In the genomic region with DNA sequence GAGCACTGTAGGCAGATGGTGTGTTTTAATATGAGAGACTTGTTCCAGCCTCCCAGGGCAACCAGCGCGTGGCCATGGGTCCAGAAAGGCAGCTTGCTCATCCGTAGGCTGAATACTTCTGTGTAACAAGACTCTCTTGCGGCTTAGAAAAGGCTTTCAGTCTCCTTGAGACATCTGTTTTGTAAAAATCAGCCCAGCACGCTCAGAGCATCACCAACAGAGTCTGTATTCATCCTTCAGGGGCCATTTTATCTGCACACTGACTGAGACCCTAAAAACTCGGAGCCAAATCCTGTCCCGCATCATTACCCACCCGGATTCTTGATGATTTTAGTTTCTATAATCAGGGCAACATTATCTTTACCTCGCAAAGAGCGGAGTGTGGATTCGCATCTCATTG, we compare ENCODE assay signal across 9 mouse cellular contexts.
A peak's percentile ranks its signal among the peaks of the same experiment; 100 is the strongest.
DNase-seq lines count a peak whose midpoint lies in the region; ATAC-seq lines count a peak whose summit lies in the region.
"Had no signal": no experiment of that assay in that cellular context is flagged by ENCODE, and none has a peak within 500 bp of the region (broad histone marks: within the 10 kb centered on the region; RNA-seq: fewer than 3 reads in every experiment).

No protein-coding gene starts in this region.

- H3K9ac ChIP-seq in neural tube, embryonic 12.5 days, result no peak overlapping the region
- no peak overlapping the region for H3K9ac ChIP-seq in midbrain, embryonic 12.5 days (replicated peaks)

- H3K27me3 ChIP-seq in neural tube, embryonic 12.5 days (replicated peaks), result no peaks in the 10 kb centered on the region
- no peaks in the 10 kb centered on the region for H3K27me3 ChIP-seq in hindbrain, embryonic 10.5 days (ENCODE audit: insufficient read depth, poor library complexity, severe bottlenecking)
- H3K27me3 ChIP-seq in midbrain, embryonic 12.5 days, result no peaks in the 10 kb centered on the region

- H3K9me3 ChIP-seq in neural tube, embryonic 12.5 days, result no peaks in the 10 kb centered on the region
- no peaks in the 10 kb centered on the region for H3K9me3 ChIP-seq in hindbrain, embryonic 10.5 days
- H3K9me3 ChIP-seq in midbrain, embryonic 12.5 days, result no peaks in the 10 kb centered on the region

- 72% methylated on average over 11 of the region's 11 CpGs for WGBS in neural tube, embryonic 12.5 days
- 67% methylated on average over 11 of the region's 11 CpGs for WGBS in hindbrain, embryonic 10.5 days
- WGBS in midbrain, embryonic 12.5 days, result 45% methylated on average over 11 of the region's 11 CpGs

- no peaks in the 10 kb centered on the region for H3K36me3 ChIP-seq in neural tube, embryonic 12.5 days
- no peaks in the 10 kb centered on the region for H3K36me3 ChIP-seq in hindbrain, embryonic 10.5 days
- no peaks in the 10 kb centered on the region for H3K36me3 ChIP-seq in midbrain, embryonic 12.5 days

- H3K4me1 ChIP-seq in neural tube, embryonic 12.5 days, result no peaks in the 10 kb centered on the region
- peaks cover 8% of the 10 kb centered on the region; the same call in 1 of the 2 replicates for H3K4me1 ChIP-seq in hindbrain, embryonic 10.5 days (replicated peaks)
- peaks cover 15% of the 10 kb centered on the region for H3K4me1 ChIP-seq in midbrain, embryonic 12.5 days

- H3K4me2 ChIP-seq in neural tube, embryonic 12.5 days (replicated peaks), result no peak overlapping the region
- 0 out of 2 replicates have a peak overlapping the region, but pooled peaks have one; percentile 29 for H3K4me2 ChIP-seq in midbrain, embryonic 12.5 days (replicated peaks)

- DNase-seq in neural tube, embryonic 10.5 days (ENCODE audit: extremely low spot score, low spot score), result no peak
- peak; percentile 4 for DNase-seq in hindbrain, embryonic 10.5 days (ENCODE audit: low spot score)
- no peak for DNase-seq in lung, postnatal 25 days (ENCODE audit: low spot score)
- DNase-seq in adrenal gland, adult 8-10 months, result no peak
- DNase-seq in kidney, postnatal 4 days, result no peak
- DNase-seq: lung, postnatal 36 days had no signal

- H3K4me3 ChIP-seq in neural tube, embryonic 12.5 days, result no peak overlapping the region
- no peak overlapping the region for H3K4me3 ChIP-seq in hindbrain, embryonic 10.5 days
- H3K4me3 ChIP-seq in midbrain, embryonic 12.5 days, result no peak overlapping the region

- ATAC-seq in neural tube, embryonic 12.5 days (ENCODE audit: low FRiP score, low read depth), result peak; percentile 4; the same call in 1 of the 2 replicates
- peak; percentile 13; the same call in 1 of the 2 replicates for ATAC-seq in midbrain, embryonic 12.5 days (ENCODE audit: low FRiP score, low read depth)
- no peak for ATAC-seq in megakaryocyte-erythroid progenitor cell, adult 5-6 weeks (replicated peaks; ENCODE audit: low FRiP score, low TSS enrichment, poor library complexity, severe bottlenecking)

- H3K27ac ChIP-seq in neural tube, embryonic 12.5 days, result no peak overlapping the region
- no peak overlapping the region for H3K27ac ChIP-seq in hindbrain, embryonic 10.5 days
- H3K27ac ChIP-seq in midbrain, embryonic 12.5 days (replicated peaks), result no peak overlapping the region
